Mouse (Mus musculus) erythroblast, adult 5-6 weeks (primary cell): ENCODE results near the gene Pla2g12a. TPM values are rescaled to one million over a fixed set of nuclear protein-coding genes. Genes with fewer than 3 reads are reported as not detected.
A peak's percentile ranks its signal among the peaks of the same experiment; 100 is the strongest.

Experiments used
- ATAC-seq: replicated peaks from 2 replicates; pipeline ENCODE4 v1.8.0; 2016; ENCODE audit warnings: moderate number of reproducible peaks, mild to moderate bottlenecking, moderate TSS enrichment, inconsistent platforms; ENCODE audit not compliant: poor library complexity, low FRiP score, severe bottlenecking
- total RNA-seq, 2 experiments: library from RNA; stranded (forward) in 1 of 2; stranded (reverse) in 1 of 2; fragments of 150-400 nt in 1 of 2; fragments of 200-764, 138-1000 nt in 1 of 2; gene quantifications; 2 replicates each; pipeline versions ENCODE4 v1.2.3 to v1.2.4; 2015 to 2017; ENCODE audit warnings: low replicate concordance in 2 of 2

The Pla2g12a gene
- total RNA-seq, 2 experiments from 2014 or later = 27.9 to 29.0 TPM

- no peak for ATAC-seq
These were observed 14.7 kb downstream of the Pla2g12a start for GRCm38 (mm10) chr3:129893143-129893542.

- ATAC-seq = no peak
These were observed 18.2 kb downstream of the Pla2g12a start for GRCm38 (mm10) chr3:129896591-129896990.

- ATAC-seq = no peak
These were observed 20.5 kb downstream of the Pla2g12a start for GRCm38 (mm10) chr3:129898886-129899285.

- peak; percentile 97 for ATAC-seq
These were observed 22.9 kb downstream of the Pla2g12a start, which contains the start of gene Casp6 for GRCm38 (mm10) chr3:129901271-129901809. Casp6 (plus strand) TSS chr3:129901425.

GRCm38 (mm10) chr3:129903369-129903768 lies 25.0 kb downstream of the Pla2g12a start:
- no peak for ATAC-seq

- no peak for ATAC-seq
These were observed 25.5 kb downstream of the Pla2g12a start for GRCm38 (mm10) chr3:129903866-129904265.

GRCm38 (mm10) chr3:129904381-129905132 lies 26.2 kb downstream of the Pla2g12a start:
- no peak for ATAC-seq

GRCm38 (mm10) chr3:129912025-129912424 lies 33.6 kb downstream of the Pla2g12a start:
- no peak for ATAC-seq

- no peak for ATAC-seq
These were observed 34.8 kb downstream of the Pla2g12a start for GRCm38 (mm10) chr3:129913241-129913640.

- ATAC-seq = no peak
These were observed 39.0 kb downstream of the Pla2g12a start for GRCm38 (mm10) chr3:129917424-129917823.

GRCm38 (mm10) chr3:129918434-129918833 lies 40.0 kb downstream of the Pla2g12a start:
- ATAC-seq = no peak

- ATAC-seq = no peak
These were observed 45.2 kb downstream of the Pla2g12a start for GRCm38 (mm10) chr3:129923581-129923980.

- ATAC-seq = no peak
These were observed 47.5 kb downstream of the Pla2g12a start for GRCm38 (mm10) chr3:129925861-129926260.

- ATAC-seq = no peak
These were observed 51.9 kb downstream of the Pla2g12a start for GRCm38 (mm10) chr3:129930213-129930778.

GRCm38 (mm10) chr3:129932443-129932842 lies 54.0 kb downstream of the Pla2g12a start:
- ATAC-seq = no peak

GRCm38 (mm10) chr3:129936561-129936960 lies 58.2 kb downstream of the Pla2g12a start:
- ATAC-seq = no peak

GRCm38 (mm10) chr3:129937848-129938247 lies 59.4 kb downstream of the Pla2g12a start:
- no peak for ATAC-seq

GRCm38 (mm10) chr3:129939058-129939457 lies 60.7 kb downstream of the Pla2g12a start:
- ATAC-seq = no peak

GRCm38 (mm10) chr3:129940780-129941179 lies 62.4 kb downstream of the Pla2g12a start:
- no peak for ATAC-seq

GRCm38 (mm10) chr3:129941291-129941690 lies 62.9 kb downstream of the Pla2g12a start:
- ATAC-seq = no peak

- no peak for ATAC-seq
These were observed 65.4 kb downstream of the Pla2g12a start for GRCm38 (mm10) chr3:129943813-129944212.
